Mouse (Mus musculus): ENCODE measurements around the gene Anapc1. TPM values are rescaled to one million over a fixed set of nuclear protein-coding genes. Genes with fewer than 3 reads are reported as not detected.

The Anapc1 gene
- polyA plus RNA-seq, 1 experiment from 2014 or later, result 24.2 TPM

- no peaks in the 10 kb centered on the region for H3K9me3 ChIP-seq (replicated peaks; ENCODE audit: control insufficient read depth, low read length)
- H3K4me1 ChIP-seq (ENCODE audit: control insufficient read depth, low read depth, low read length), result no peaks in the 10 kb centered on the region; the same call in 1 of the 2 replicates
- H3K27ac ChIP-seq (ENCODE audit: low read length), result no peak overlapping the region
- WGBS (ENCODE audit: insufficient replicate concordance), result 78% methylated on average over 5 of the region's 5 CpGs
- H3K9ac ChIP-seq (ENCODE audit: low read depth, low read length), result no peak overlapping the region
- no peaks in the 10 kb centered on the region for H3K27me3 ChIP-seq (ENCODE audit: control insufficient read depth, insufficient read depth, low read depth, low read length)
- H3K36me3 ChIP-seq (ENCODE audit: control insufficient read depth, insufficient read depth), result no peaks in the 10 kb centered on the region
- no peak overlapping the region for H3K4me3 ChIP-seq (ENCODE audit: low read depth, low read length)
- no peak overlapping the region for H3K4me2 ChIP-seq (ENCODE audit: low read depth, low read length)
- ATAC-seq (ENCODE audit: low read depth), result no peak
Observed at GRCm38 (mm10) chr2:128722106-128722710, 35.0 kb upstream of the Anapc1 start.

- H3K36me3 ChIP-seq (ENCODE audit: control insufficient read depth, insufficient read depth), result no peaks in the 10 kb centered on the region
- H3K4me2 ChIP-seq (ENCODE audit: low read depth, low read length), result no peak overlapping the region
- H3K4me3 ChIP-seq (ENCODE audit: low read depth, low read length), result no peak overlapping the region
- ATAC-seq (ENCODE audit: low read depth), result no peak
- 55% methylated on average over 2 of the region's 2 CpGs for WGBS (ENCODE audit: insufficient replicate concordance)
- H3K4me1 ChIP-seq (ENCODE audit: control insufficient read depth, low read depth, low read length), result peaks cover 3% of the 10 kb centered on the region
- no peak overlapping the region for H3K27ac ChIP-seq (ENCODE audit: low read length)
- no peaks in the 10 kb centered on the region for H3K27me3 ChIP-seq (ENCODE audit: control insufficient read depth, insufficient read depth, low read depth, low read length)
- H3K9me3 ChIP-seq (replicated peaks; ENCODE audit: control insufficient read depth, low read length), result no peaks in the 10 kb centered on the region
- H3K9ac ChIP-seq (ENCODE audit: low read depth, low read length), result no peak overlapping the region
Observed at GRCm38 (mm10) chr2:128719380-128719779, 32.2 kb upstream of the Anapc1 start.

- Histone ChIP-seq H3K4me1 (ENCODE audit: control insufficient read depth, low read depth, low read length) (peaks cover 7% of the 10 kb centered on the region), H3K27me3 (ENCODE audit: control insufficient read depth, insufficient read depth, low read depth, low read length) (no peaks in the 10 kb centered on the region), H3K4me3 (ENCODE audit: low read depth, low read length) (no peak overlapping the region), H3K9ac (ENCODE audit: low read depth, low read length) (no peak overlapping the region), H3K4me2 (ENCODE audit: low read depth, low read length) (no peak overlapping the region), H3K36me3 (ENCODE audit: control insufficient read depth, insufficient read depth) (no peaks in the 10 kb centered on the region), H3K27ac (ENCODE audit: low read length) (0 out of 2 replicates have a peak overlapping the region, but pooled peaks have one; percentile 61), H3K9me3 (replicated peaks; ENCODE audit: control insufficient read depth, low read length) (no peaks in the 10 kb centered on the region)
- 63% methylated on average over 1 of the region's 1 CpGs for WGBS (ENCODE audit: insufficient replicate concordance)
- ATAC-seq (ENCODE audit: low read depth), result no peak
Observed at GRCm38 (mm10) chr2:128715979-128716378, 28.8 kb upstream of the Anapc1 start.

GRCm38 (mm10) chr2:128714724-128715241, 27.6 kb upstream of the Anapc1 start:
- H3K9me3 ChIP-seq (replicated peaks; ENCODE audit: control insufficient read depth, low read length), result no peaks in the 10 kb centered on the region
- no peak overlapping the region for H3K4me2 ChIP-seq (ENCODE audit: low read depth, low read length)
- no peaks in the 10 kb centered on the region for H3K36me3 ChIP-seq (ENCODE audit: control insufficient read depth, insufficient read depth)
- 51% methylated on average over 7 of the region's 7 CpGs for WGBS (ENCODE audit: insufficient replicate concordance)
- ATAC-seq (ENCODE audit: low read depth), result peak; percentile 65
- H3K4me1 ChIP-seq (ENCODE audit: control insufficient read depth, low read depth, low read length), result peaks cover 9% of the 10 kb centered on the region
- H3K27ac ChIP-seq (ENCODE audit: low read length), result peak overlapping the region; percentile 61
- no peak overlapping the region for H3K4me3 ChIP-seq (ENCODE audit: low read depth, low read length)
- no peak overlapping the region for H3K9ac ChIP-seq (ENCODE audit: low read depth, low read length)
- no peaks in the 10 kb centered on the region for H3K27me3 ChIP-seq (ENCODE audit: control insufficient read depth, insufficient read depth, low read depth, low read length)

GRCm38 (mm10) chr2:128713548-128714003, 26.4 kb upstream of the Anapc1 start:
- WGBS (ENCODE audit: insufficient replicate concordance), result 62% methylated on average over 5 of the region's 5 CpGs
- ATAC-seq (ENCODE audit: low read depth), result 0 out of 2 replicates have a peak, but pooled peaks have one; percentile 27
- Histone ChIP-seq H3K4me2 (ENCODE audit: low read depth, low read length) (no peak overlapping the region), H3K27ac (ENCODE audit: low read length) (peak overlapping the region; percentile 61), H3K9ac (ENCODE audit: low read depth, low read length) (no peak overlapping the region), H3K4me1 (ENCODE audit: control insufficient read depth, low read depth, low read length) (peaks cover 9% of the 10 kb centered on the region), H3K9me3 (replicated peaks; ENCODE audit: control insufficient read depth, low read length) (no peaks in the 10 kb centered on the region), H3K36me3 (ENCODE audit: control insufficient read depth, insufficient read depth) (no peaks in the 10 kb centered on the region), H3K27me3 (ENCODE audit: control insufficient read depth, insufficient read depth, low read depth, low read length) (no peaks in the 10 kb centered on the region), H3K4me3 (ENCODE audit: low read depth, low read length) (no peak overlapping the region)

GRCm38 (mm10) chr2:128712940-128713339, 25.7 kb upstream of the Anapc1 start:
- no peak overlapping the region for H3K4me2 ChIP-seq (ENCODE audit: low read depth, low read length)
- no peak for ATAC-seq (ENCODE audit: low read depth)
- H3K27ac ChIP-seq (ENCODE audit: low read length), result no peak overlapping the region
- H3K36me3 ChIP-seq (ENCODE audit: control insufficient read depth, insufficient read depth), result no peaks in the 10 kb centered on the region
- no peaks in the 10 kb centered on the region for H3K27me3 ChIP-seq (ENCODE audit: control insufficient read depth, insufficient read depth, low read depth, low read length)
- 72% methylated on average over 6 of the region's 6 CpGs for WGBS (ENCODE audit: insufficient replicate concordance)
- no peaks in the 10 kb centered on the region for H3K9me3 ChIP-seq (replicated peaks; ENCODE audit: control insufficient read depth, low read length)
- H3K4me1 ChIP-seq (ENCODE audit: control insufficient read depth, low read depth, low read length), result peaks cover 9% of the 10 kb centered on the region
- H3K4me3 ChIP-seq (ENCODE audit: low read depth, low read length), result no peak overlapping the region
- no peak overlapping the region for H3K9ac ChIP-seq (ENCODE audit: low read depth, low read length)

DNA sequence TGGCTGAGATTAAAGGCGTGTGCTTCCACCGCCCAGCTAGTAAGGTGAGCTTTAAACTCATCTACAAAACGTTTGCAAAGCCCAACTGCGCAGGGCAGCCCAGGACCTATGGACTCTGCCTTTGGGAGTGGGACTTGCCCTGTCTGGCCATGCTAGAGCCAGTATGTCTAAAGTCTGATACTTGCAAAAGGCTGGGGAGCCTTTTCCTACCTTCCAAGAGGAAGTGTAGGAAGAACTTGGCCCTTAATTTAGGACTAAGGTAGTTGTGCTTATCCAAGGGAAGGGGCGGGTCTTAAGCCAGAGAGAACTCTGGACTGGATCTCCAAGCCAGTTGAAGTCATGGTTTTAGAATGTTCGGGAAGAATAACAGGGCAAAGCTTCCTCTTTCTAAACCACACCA, 23.4 kb upstream of the Anapc1 start:
- no peaks in the 10 kb centered on the region for H3K27me3 ChIP-seq (ENCODE audit: control insufficient read depth, insufficient read depth, low read depth, low read length)
- peaks cover 7% of the 10 kb centered on the region for H3K4me1 ChIP-seq (ENCODE audit: control insufficient read depth, low read depth, low read length)
- H3K9ac ChIP-seq (ENCODE audit: low read depth, low read length), result no peak overlapping the region
- no peak overlapping the region for H3K4me3 ChIP-seq (ENCODE audit: low read depth, low read length)
- H3K36me3 ChIP-seq (ENCODE audit: control insufficient read depth, insufficient read depth), result no peaks in the 10 kb centered on the region
- H3K4me2 ChIP-seq (ENCODE audit: low read depth, low read length), result no peak overlapping the region
- peak; percentile 73 for ATAC-seq (ENCODE audit: low read depth)
- no peaks in the 10 kb centered on the region for H3K9me3 ChIP-seq (replicated peaks; ENCODE audit: control insufficient read depth, low read length)
- peak overlapping the region; percentile 72 for H3K27ac ChIP-seq (ENCODE audit: low read length)
- WGBS (ENCODE audit: insufficient replicate concordance), result 48% methylated on average over 6 of the region's 6 CpGs

- H3K27ac ChIP-seq (ENCODE audit: low read length), result no peak overlapping the region
Observed at GRCm38 (mm10) chr2:128709264-128709663, 22.1 kb upstream of the Anapc1 start.

GRCm38 (mm10) chr2:128704474-128704873, 17.3 kb upstream of the Anapc1 start:
- Histone ChIP-seq H3K27ac (ENCODE audit: low read length) (no peak overlapping the region), H3K27me3 (ENCODE audit: control insufficient read depth, insufficient read depth, low read depth, low read length) (peaks cover 2% of the 10 kb centered on the region), H3K4me3 (ENCODE audit: low read depth, low read length) (no peak overlapping the region), H3K4me1 (ENCODE audit: control insufficient read depth, low read depth, low read length) (no peaks in the 10 kb centered on the region; the same call in none of the 2 replicates), H3K9me3 (replicated peaks; ENCODE audit: control insufficient read depth, low read length) (no peaks in the 10 kb centered on the region), H3K9ac (ENCODE audit: low read depth, low read length) (no peak overlapping the region), H3K4me2 (ENCODE audit: low read depth, low read length) (no peak overlapping the region), H3K36me3 (ENCODE audit: control insufficient read depth, insufficient read depth) (no peaks in the 10 kb centered on the region)
- ATAC-seq (ENCODE audit: low read depth), result no peak
- WGBS (ENCODE audit: insufficient replicate concordance), result 70% methylated on average over 3 of the region's 3 CpGs

More at GRCm38 (mm10) chr2:128709264-128709663, 22.1 kb upstream of the Anapc1 start:
- no peaks in the 10 kb centered on the region for H3K27me3 ChIP-seq (ENCODE audit: control insufficient read depth, insufficient read depth, low read depth, low read length)
- H3K4me2 ChIP-seq (ENCODE audit: low read depth, low read length), result no peak overlapping the region
- WGBS (ENCODE audit: insufficient replicate concordance), result 47% methylated on average over 6 of the region's 6 CpGs
- H3K9me3 ChIP-seq (replicated peaks; ENCODE audit: control insufficient read depth, low read length), result no peaks in the 10 kb centered on the region
- H3K9ac ChIP-seq (ENCODE audit: low read depth, low read length), result no peak overlapping the region
- peaks cover 6% of the 10 kb centered on the region for H3K4me1 ChIP-seq (ENCODE audit: control insufficient read depth, low read depth, low read length)
- no peak for ATAC-seq (ENCODE audit: low read depth)
- no peaks in the 10 kb centered on the region for H3K36me3 ChIP-seq (ENCODE audit: control insufficient read depth, insufficient read depth)
- H3K4me3 ChIP-seq (ENCODE audit: low read depth, low read length), result no peak overlapping the region

Data from liver, embryonic 16.5 days (tissue).